Mouse (Mus musculus) lung, embryonic 16.5 days (tissue): Measurements from ENCODE around the gene Armh3. TPM values are rescaled to one million over a fixed set of nuclear protein-coding genes. Genes with fewer than 3 reads are reported as not detected.

Experiments
- ATAC-seq: fragments of 200-750 bp; cut with Nextera tagmentation; 2 replicates; pipeline ENCODE4 v1.8.0; 2017; ENCODE audit warnings: low read depth, mild to moderate bottlenecking, moderate library complexity
- H3K27ac ChIP-seq: fragments of 300-500 bp; sonication (generic); 2 replicates; pipeline ENCODE4 v1.5.1; 2014; ENCODE audit warnings: mild to moderate bottlenecking, control low read depth, low read length
- H3K27me3 ChIP-seq: fragments of 300-500 bp; sonication (generic); 2 replicates; pipeline ENCODE4 v1.6.1; 2014; ENCODE audit warnings: low read depth, low read length, mixed read lengths; ENCODE audit not compliant: control insufficient read depth, insufficient read depth
- H3K36me3 ChIP-seq: fragments of 300-500 bp; sonication (generic); 2 replicates; pipeline ENCODE4 v1.6.1; 2014; ENCODE audit warnings: low read length; ENCODE audit not compliant: control insufficient read depth, insufficient read depth
- H3K4me1 ChIP-seq: fragments of 300-500 bp; sonication (generic); replicated peaks from 2 replicates; pipeline ENCODE4 v1.6.1; 2014; ENCODE audit warnings: low read length, mixed read lengths; ENCODE audit not compliant: control insufficient read depth, insufficient read depth
- H3K4me2 ChIP-seq: fragments of 300-500 bp; sonication (generic); 2 replicates; pipeline ENCODE4 v1.6.1; 2014; ENCODE audit warnings: low read depth, low read length, control low read depth
- H3K4me3 ChIP-seq: fragments of 300-500 bp; sonication (generic); 2 replicates; pipeline ENCODE4 v1.5.1; 2014; ENCODE audit warnings: mild to moderate bottlenecking, low read length, control low read depth
- H3K9ac ChIP-seq: fragments of 300-500 bp; sonication (generic); 2 replicates; pipeline ENCODE4 v1.6.1; 2014; ENCODE audit warnings: low read length, control low read depth
- H3K9me3 ChIP-seq: fragments of 300-500 bp; sonication (generic); 2 replicates; pipeline ENCODE4 v1.6.1; 2016; ENCODE audit warnings: low read length; ENCODE audit not compliant: control insufficient read depth
- WGBS: fragments of 180-500 bp; shearing (Covaris S2); extraction: QIAGEN DNeasy Blood & Tissue Kit; methylation state at CpG from one replicate; pipeline ENCODE4 v1.1.7; 2014; 5-methylcytosine and 5-hydroxymethylcytosine counted together
- polyA plus RNA-seq: library from polyadenylated mRNA; unstranded; fragments of >200 nt; fragmentation: Nextera tagmentation; extraction: Ambion mirVana; gene quantifications from 2 replicates; pipeline ENCODE4 v1.2.1, GENCODE M21; 2015

Gene Armh3
- polyA plus RNA-seq, 1 experiment from 2014 or later, result 18.0 TPM

- Histone ChIP-seq H3K4me1 (peaks cover 28% of the 10 kb centered on the region), H3K4me3 (no peak overlapping the region), H3K4me2 (no peak overlapping the region), H3K36me3 (peaks cover 46% of the 10 kb centered on the region), H3K9ac (no peak overlapping the region), H3K9me3 (no peaks in the 10 kb centered on the region), H3K27ac (no peak overlapping the region), H3K27me3 (no peaks in the 10 kb centered on the region)
- no peak for ATAC-seq
- 88% methylated on average over 13 of the region's 13 CpGs for WGBS
Measured at GRCm38 (mm10) chr19:46035971-46036370, 37.7 kb upstream of the Armh3 start.

- no peak for ATAC-seq
- no peak overlapping the region for H3K4me2 ChIP-seq
- H3K36me3 ChIP-seq, result peaks cover 50% of the 10 kb centered on the region
- H3K9me3 ChIP-seq, result no peaks in the 10 kb centered on the region
- H3K4me3 ChIP-seq, result no peak overlapping the region
- 91% methylated on average over 11 of the region's 11 CpGs for WGBS
- no peak overlapping the region for H3K27ac ChIP-seq
- no peak overlapping the region for H3K9ac ChIP-seq
- peaks cover 14% of the 10 kb centered on the region for H3K4me1 ChIP-seq
- no peaks in the 10 kb centered on the region for H3K27me3 ChIP-seq
Measured at GRCm38 (mm10) chr19:46033911-46034310, 35.6 kb upstream of the Armh3 start.

- peaks cover 50% of the 10 kb centered on the region for H3K36me3 ChIP-seq
- no peak overlapping the region for H3K4me3 ChIP-seq
- H3K27me3 ChIP-seq, result no peaks in the 10 kb centered on the region
- H3K4me1 ChIP-seq, result peaks cover 12% of the 10 kb centered on the region
- ATAC-seq, result no peak
- 80% methylated on average over 26 of the region's 26 CpGs for WGBS
- H3K9ac ChIP-seq, result no peak overlapping the region
- no peak overlapping the region for H3K4me2 ChIP-seq
- no peak overlapping the region for H3K27ac ChIP-seq
- H3K9me3 ChIP-seq, result no peaks in the 10 kb centered on the region
Measured at GRCm38 (mm10) chr19:46032731-46033510, 34.6 kb upstream of the Armh3 start.

GRCm38 (mm10) chr19:46031689-46032432 is 33.6 kb upstream of the Armh3 start:
- Histone ChIP-seq H3K27ac (no peak overlapping the region), H3K4me1 (peaks cover 2% of the 10 kb centered on the region)
- 72% methylated on average over 9 of the region's 9 CpGs for WGBS

DNA sequence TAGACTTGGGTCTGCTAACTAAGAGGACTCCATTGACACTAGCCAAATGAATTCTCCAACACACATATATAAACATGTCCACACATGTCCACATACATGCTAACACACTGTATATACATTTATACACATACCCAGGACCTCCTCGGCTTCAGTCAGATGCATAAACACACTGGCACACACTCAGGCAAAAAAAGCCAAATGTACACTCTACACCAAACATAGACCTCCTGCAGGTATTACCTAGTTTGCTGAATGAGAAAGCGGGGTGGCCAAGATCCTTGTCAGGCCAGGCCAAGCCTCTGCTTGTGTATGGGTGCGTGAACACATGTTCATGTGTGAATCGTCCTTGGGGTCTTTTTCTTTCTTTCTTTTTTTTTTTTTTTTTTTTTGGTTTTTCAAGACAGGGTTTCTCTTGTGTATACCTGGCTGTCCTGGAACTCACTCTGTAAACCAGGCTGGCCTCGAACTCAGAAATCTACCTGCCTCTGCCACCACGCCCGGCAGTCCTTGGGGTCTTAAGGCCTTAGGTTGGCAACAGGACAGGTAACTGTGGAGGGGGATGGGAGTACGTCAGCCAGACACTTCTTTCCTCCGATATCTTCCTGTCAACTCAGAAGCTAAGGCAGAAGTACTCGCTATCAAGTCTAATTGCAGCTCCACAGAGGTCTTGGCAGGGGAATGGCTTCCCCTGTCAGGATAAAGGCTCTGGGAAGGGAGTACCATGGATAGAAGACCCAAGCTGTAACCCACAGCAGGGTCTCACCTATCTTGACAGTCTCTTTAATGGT is 32.1 kb upstream of the Armh3 start:
- ATAC-seq, result no peak
- Histone ChIP-seq H3K4me3 (no peak overlapping the region), H3K9me3 (no peaks in the 10 kb centered on the region), H3K4me1 (no peaks in the 10 kb centered on the region), H3K4me2 (no peak overlapping the region), H3K36me3 (peaks cover 44% of the 10 kb centered on the region), H3K9ac (no peak overlapping the region), H3K27ac (no peak overlapping the region), H3K27me3 (no peaks in the 10 kb centered on the region)
- 90% methylated on average over 10 of the region's 10 CpGs for WGBS

More at GRCm38 (mm10) chr19:46031689-46032432, 33.6 kb upstream of the Armh3 start:
- Histone ChIP-seq H3K4me3 (no peak overlapping the region), H3K9me3 (no peaks in the 10 kb centered on the region), H3K4me2 (no peak overlapping the region), H3K9ac (no peak overlapping the region), H3K36me3 (peaks cover 50% of the 10 kb centered on the region), H3K27me3 (no peaks in the 10 kb centered on the region)
- ATAC-seq, result no peak

DNA sequence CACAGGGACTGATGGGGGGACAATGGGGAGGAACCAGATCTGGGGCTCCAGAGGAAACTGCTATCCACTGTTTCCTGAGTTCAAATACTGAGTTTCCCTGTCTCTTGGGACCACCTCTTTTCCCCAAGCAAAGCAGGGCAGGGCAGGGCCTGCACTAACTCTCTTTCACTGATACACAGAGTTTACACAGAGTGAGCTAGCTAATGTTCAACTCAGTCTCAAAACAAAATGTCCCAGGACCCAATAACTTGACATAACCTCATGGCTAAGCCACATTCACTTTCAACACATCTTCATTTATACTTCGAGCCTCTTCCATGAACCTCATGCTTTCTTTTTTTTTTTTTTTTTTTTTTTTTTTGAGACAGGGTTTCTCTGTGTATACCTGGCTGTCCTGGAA is 31.4 kb upstream of the Armh3 start:
- H3K4me3 ChIP-seq, result no peak overlapping the region
- no peak overlapping the region for H3K27ac ChIP-seq
- ATAC-seq, result no peak
- H3K9ac ChIP-seq, result no peak overlapping the region
- H3K9me3 ChIP-seq, result no peaks in the 10 kb centered on the region
- WGBS, result 100% methylated on average over 1 of the region's 1 CpGs
- H3K27me3 ChIP-seq, result no peaks in the 10 kb centered on the region
- H3K4me2 ChIP-seq, result no peak overlapping the region
- H3K4me1 ChIP-seq, result no peaks in the 10 kb centered on the region
- H3K36me3 ChIP-seq, result peaks cover 37% of the 10 kb centered on the region

- Histone ChIP-seq H3K4me1 (no peaks in the 10 kb centered on the region), H3K9ac (no peak overlapping the region), H3K4me3 (no peak overlapping the region), H3K4me2 (no peak overlapping the region), H3K9me3 (no peaks in the 10 kb centered on the region), H3K36me3 (peaks cover 29% of the 10 kb centered on the region), H3K27me3 (no peaks in the 10 kb centered on the region), H3K27ac (no peak overlapping the region)
- no peak for ATAC-seq
- 66% methylated on average over 11 of the region's 11 CpGs for WGBS
Measured at GRCm38 (mm10) chr19:46028747-46029320, 30.5 kb upstream of the Armh3 start.

DNA sequence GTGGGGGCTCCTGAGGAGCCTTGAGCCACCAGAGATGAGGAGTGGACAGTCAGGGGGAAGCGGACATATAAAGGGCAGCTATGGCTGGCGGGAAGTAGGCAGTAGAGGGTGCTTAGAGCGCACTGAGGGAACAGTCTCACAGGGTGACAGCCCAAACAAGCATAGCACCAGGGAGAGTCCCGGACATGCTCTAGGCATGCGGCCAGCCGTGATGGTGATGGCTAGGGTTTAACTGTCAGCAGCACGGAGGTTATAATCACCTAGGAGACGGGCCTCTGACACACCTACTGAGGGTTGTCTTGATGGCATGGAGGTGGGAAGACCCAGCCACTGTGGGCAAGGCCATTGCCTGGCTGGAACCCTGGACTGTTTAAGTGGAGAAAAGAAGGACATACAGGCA is 28.3 kb upstream of the Armh3 start:
- Histone ChIP-seq H3K4me2 (no peak overlapping the region), H3K4me1 (no peaks in the 10 kb centered on the region), H3K4me3 (no peak overlapping the region), H3K36me3 (peaks cover 7% of the 10 kb centered on the region; the same call in 1 of the 2 replicates), H3K27me3 (no peaks in the 10 kb centered on the region), H3K9me3 (no peaks in the 10 kb centered on the region), H3K27ac (no peak overlapping the region), H3K9ac (no peak overlapping the region)
- peak; percentile 29; the same call in 1 of the 2 replicates for ATAC-seq
- WGBS, result 29% methylated on average over 8 of the region's 8 CpGs
